Mouse (Mus musculus): ENCODE data around the gene Otop2. TPM values are rescaled to one million over a fixed set of nuclear protein-coding genes. Genes with fewer than 3 reads are reported as not detected.

Otop2 gene
- polyA plus RNA-seq, 1 experiment from 2014 or later: not detected

GRCm38 (mm10) chr11:115271052-115271451 is 35.9 kb upstream of the Otop2 start:
- Histone ChIP-seq H3K4me1 (ENCODE audit: control insufficient read depth in 2 of 2, insufficient read depth in 2 of 2, low read length in 2 of 2) (peaks cover 12 to 13% of the 10 kb centered on the region in 2 experiments), H3K4me3 (ENCODE audit: control insufficient read depth in 1 of 2, insufficient read depth in 1 of 2, low read depth in 1 of 2, low read length in 2 of 2) (no peak overlapping the region), H3K27ac (replicated peaks in 1 of 2; ENCODE audit: control insufficient read depth in 1 of 2, insufficient read depth in 1 of 2, low read depth in 2 of 2, low read length in 2 of 2) (no peak overlapping the region), H3K9me3 (ENCODE audit: control insufficient read depth, low read length) (no peaks in the 10 kb centered on the region), H3K9ac (ENCODE audit: low read length) (no peak overlapping the region), H3K27me3 (ENCODE audit: control insufficient read depth, insufficient read depth, low read length) (peaks cover 33% of the 10 kb centered on the region), H3K36me3 (ENCODE audit: control insufficient read depth, insufficient read depth, low read length) (peaks cover 15% of the 10 kb centered on the region; the same call in 1 of the 2 replicates), H3K4me2 (ENCODE audit: low read length) (no peak overlapping the region)
- 77% methylated on average over 9 of the region's 9 CpGs for WGBS
- no peak for ATAC-seq (ENCODE audit: insufficient number of reproducible peaks, insufficient read depth, low FRiP score, low read depth)

- H3K4me2 ChIP-seq (ENCODE audit: low read length): no peak overlapping the region
- H3K4me3 ChIP-seq (ENCODE audit: control insufficient read depth in 1 of 2, insufficient read depth in 1 of 2, low read depth in 1 of 2, low read length in 2 of 2): no peak overlapping the region
- no peak for ATAC-seq (ENCODE audit: insufficient number of reproducible peaks, insufficient read depth, low FRiP score, low read depth)
- H3K9ac ChIP-seq (ENCODE audit: low read length): no peak overlapping the region
- H3K9me3 ChIP-seq (ENCODE audit: control insufficient read depth, low read length): no peaks in the 10 kb centered on the region
- H3K27ac ChIP-seq (replicated peaks in 1 of 2; ENCODE audit: control insufficient read depth in 1 of 2, insufficient read depth in 1 of 2, low read depth in 2 of 2, low read length in 2 of 2): no peak overlapping the region
- H3K4me1 ChIP-seq (ENCODE audit: control insufficient read depth in 2 of 2, insufficient read depth in 2 of 2, low read length in 2 of 2): peaks cover 12 to 13% of the 10 kb centered on the region in 2 experiments
- H3K36me3 ChIP-seq (ENCODE audit: control insufficient read depth, insufficient read depth, low read length): peaks cover 15% of the 10 kb centered on the region; the same call in 1 of the 2 replicates
- peaks cover 29% of the 10 kb centered on the region for H3K27me3 ChIP-seq (ENCODE audit: control insufficient read depth, insufficient read depth, low read length)
- WGBS: 73% methylated on average over 10 of the region's 10 CpGs
Measured at GRCm38 (mm10) chr11:115271481-115271880, 35.5 kb upstream of the Otop2 start.

GRCm38 (mm10) chr11:115272894-115273498 is 34.0 kb upstream of the Otop2 start:
- H3K27ac ChIP-seq (replicated peaks in 1 of 2; ENCODE audit: control insufficient read depth in 1 of 2, insufficient read depth in 1 of 2, low read depth in 2 of 2, low read length in 2 of 2): no peak overlapping the region
- no peak overlapping the region for H3K4me2 ChIP-seq (ENCODE audit: low read length)
- no peak overlapping the region for H3K4me3 ChIP-seq (ENCODE audit: control insufficient read depth in 1 of 2, insufficient read depth in 1 of 2, low read depth in 1 of 2, low read length in 2 of 2)
- peaks cover 15% of the 10 kb centered on the region; the same call in 1 of the 2 replicates for H3K36me3 ChIP-seq (ENCODE audit: control insufficient read depth, insufficient read depth, low read length)
- no peak for ATAC-seq (ENCODE audit: insufficient number of reproducible peaks, insufficient read depth, low FRiP score, low read depth)
- H3K27me3 ChIP-seq (ENCODE audit: control insufficient read depth, insufficient read depth, low read length): peaks cover 14% of the 10 kb centered on the region
- H3K9ac ChIP-seq (ENCODE audit: low read length): no peak overlapping the region
- H3K9me3 ChIP-seq (ENCODE audit: control insufficient read depth, low read length): no peaks in the 10 kb centered on the region
- peaks cover 10% of the 10 kb centered on the region in 2 experiments for H3K4me1 ChIP-seq (ENCODE audit: control insufficient read depth in 2 of 2, insufficient read depth in 2 of 2, low read length in 2 of 2)
- WGBS: 60% methylated on average over 10 of the region's 10 CpGs

- no peaks in the 10 kb centered on the region for H3K9me3 ChIP-seq (ENCODE audit: control insufficient read depth, low read length)
- H3K9ac ChIP-seq (ENCODE audit: low read length): no peak overlapping the region
- no peak for ATAC-seq (ENCODE audit: insufficient number of reproducible peaks, insufficient read depth, low FRiP score, low read depth)
- H3K27me3 ChIP-seq (ENCODE audit: control insufficient read depth, insufficient read depth, low read length): peaks cover 7% of the 10 kb centered on the region; the same call in 1 of the 2 replicates
- H3K4me1 ChIP-seq (ENCODE audit: control insufficient read depth in 2 of 2, insufficient read depth in 2 of 2, low read length in 2 of 2): peaks cover 10 to 13% of the 10 kb centered on the region in 2 experiments
- H3K27ac ChIP-seq (replicated peaks in 1 of 2; ENCODE audit: control insufficient read depth in 1 of 2, insufficient read depth in 1 of 2, low read depth in 2 of 2, low read length in 2 of 2): no peak overlapping the region
- WGBS: 54% methylated on average over 7 of the region's 7 CpGs
- H3K4me3 ChIP-seq (ENCODE audit: control insufficient read depth in 1 of 2, insufficient read depth in 1 of 2, low read depth in 1 of 2, low read length in 2 of 2): no peak overlapping the region
- peaks cover 15% of the 10 kb centered on the region; the same call in 1 of the 2 replicates for H3K36me3 ChIP-seq (ENCODE audit: control insufficient read depth, insufficient read depth, low read length)
- no peak overlapping the region for H3K4me2 ChIP-seq (ENCODE audit: low read length)
Measured at GRCm38 (mm10) chr11:115273735-115274134, 33.2 kb upstream of the Otop2 start.

- Histone ChIP-seq H3K27ac (replicated peaks in 1 of 2; ENCODE audit: control insufficient read depth in 1 of 2, insufficient read depth in 1 of 2, low read depth in 2 of 2, low read length in 2 of 2) (no peak overlapping the region), H3K4me2 (ENCODE audit: low read length) (no peak overlapping the region), H3K27me3 (ENCODE audit: control insufficient read depth, insufficient read depth, low read length) (0 out of 2 replicates have a peak, but pooled peaks cover 5% of the 10 kb centered on the region), H3K36me3 (ENCODE audit: control insufficient read depth, insufficient read depth, low read length) (peaks cover 11% of the 10 kb centered on the region; the same call in 1 of the 2 replicates), H3K9me3 (ENCODE audit: control insufficient read depth, low read length) (no peaks in the 10 kb centered on the region), H3K4me3 (ENCODE audit: control insufficient read depth in 1 of 2, insufficient read depth in 1 of 2, low read depth in 1 of 2, low read length in 2 of 2) (no peak overlapping the region), H3K9ac (ENCODE audit: low read length) (no peak overlapping the region), H3K4me1 (ENCODE audit: control insufficient read depth in 2 of 2, insufficient read depth in 2 of 2, low read length in 2 of 2) (peaks cover 10 to 13% of the 10 kb centered on the region in 2 experiments)
- ATAC-seq (ENCODE audit: insufficient number of reproducible peaks, insufficient read depth, low FRiP score, low read depth): no peak
- 80% methylated on average over 7 of the region's 7 CpGs for WGBS
Measured at GRCm38 (mm10) chr11:115274178-115274577, 32.8 kb upstream of the Otop2 start.

GRCm38 (mm10) chr11:115274771-115275170 is 32.2 kb upstream of the Otop2 start:
- 92% methylated on average over 6 of the region's 6 CpGs for WGBS
- no peaks in the 10 kb centered on the region for H3K27me3 ChIP-seq (ENCODE audit: control insufficient read depth, insufficient read depth, low read length)

GRCm38 (mm10) chr11:115275509-115275908 is 31.5 kb upstream of the Otop2 start:
- Histone ChIP-seq H3K4me3 (ENCODE audit: control insufficient read depth in 1 of 2, insufficient read depth in 1 of 2, low read depth in 1 of 2, low read length in 2 of 2) (no peak overlapping the region), H3K4me2 (ENCODE audit: low read length) (no peak overlapping the region), H3K4me1 (ENCODE audit: control insufficient read depth in 2 of 2, insufficient read depth in 2 of 2, low read length in 2 of 2) (peaks cover 8 to 13% of the 10 kb centered on the region in 2 experiments), H3K9ac (ENCODE audit: low read length) (no peak overlapping the region), H3K27me3 (ENCODE audit: control insufficient read depth, insufficient read depth, low read length) (no peaks in the 10 kb centered on the region), H3K27ac (replicated peaks in 1 of 2; ENCODE audit: control insufficient read depth in 1 of 2, insufficient read depth in 1 of 2, low read depth in 2 of 2, low read length in 2 of 2) (no peak overlapping the region), H3K9me3 (ENCODE audit: control insufficient read depth, low read length) (no peaks in the 10 kb centered on the region), H3K36me3 (ENCODE audit: control insufficient read depth, insufficient read depth, low read length) (peaks cover 8% of the 10 kb centered on the region; the same call in 1 of the 2 replicates)
- WGBS: 79% methylated on average over 6 of the region's 6 CpGs
- no peak for ATAC-seq (ENCODE audit: insufficient number of reproducible peaks, insufficient read depth, low FRiP score, low read depth)

More at GRCm38 (mm10) chr11:115274771-115275170, 32.2 kb upstream of the Otop2 start:
- H3K36me3 ChIP-seq (ENCODE audit: control insufficient read depth, insufficient read depth, low read length): peaks cover 8% of the 10 kb centered on the region; the same call in 1 of the 2 replicates
- H3K9me3 ChIP-seq (ENCODE audit: control insufficient read depth, low read length): no peaks in the 10 kb centered on the region
- H3K27ac ChIP-seq (replicated peaks in 1 of 2; ENCODE audit: control insufficient read depth in 1 of 2, insufficient read depth in 1 of 2, low read depth in 2 of 2, low read length in 2 of 2): no peak overlapping the region
- no peak for ATAC-seq (ENCODE audit: insufficient number of reproducible peaks, insufficient read depth, low FRiP score, low read depth)
- H3K4me2 ChIP-seq (ENCODE audit: low read length): no peak overlapping the region
- no peak overlapping the region for H3K9ac ChIP-seq (ENCODE audit: low read length)
- H3K4me3 ChIP-seq (ENCODE audit: control insufficient read depth in 1 of 2, insufficient read depth in 1 of 2, low read depth in 1 of 2, low read length in 2 of 2): no peak overlapping the region
- H3K4me1 ChIP-seq (ENCODE audit: control insufficient read depth in 2 of 2, insufficient read depth in 2 of 2, low read length in 2 of 2): peaks cover 10 to 13% of the 10 kb centered on the region in 2 experiments
